Mouse (Mus musculus): ENCODE results near the gene Specc1.

The Specc1 gene

GRCm38 (mm10) chr11:62187074-62187473 is 230.5 kb downstream of the Specc1 start:
- DNase-seq = no peak

GRCm38 (mm10) chr11:62192050-62192449 is 235.5 kb downstream of the Specc1 start:
- no peak for DNase-seq

- DNase-seq = no peak
These were observed 236.6 kb downstream of the Specc1 start for GRCm38 (mm10) chr11:62193116-62193515.

- no peak for DNase-seq
These were observed 237.7 kb downstream of the Specc1 start for GRCm38 (mm10) chr11:62194217-62194616.

- DNase-seq = no peak
These were observed 244.4 kb downstream of the Specc1 start for GRCm38 (mm10) chr11:62200901-62201512.

GRCm38 (mm10) chr11:62202645-62203044 is 246.1 kb downstream of the Specc1 start:
- no peak for DNase-seq

- no peak for DNase-seq
These were observed 252.5 kb downstream of the Specc1 start for GRCm38 (mm10) chr11:62209111-62209510.

- DNase-seq = peak; percentile 24 to 66
These were observed 253.3 kb downstream of the Specc1 start for GRCm38 (mm10) chr11:62209891-62210290.

GRCm38 (mm10) chr11:62213384-62213989 is 256.9 kb downstream of the Specc1 start:
- DNase-seq = no peak

- DNase-seq = no peak
These were observed 258.5 kb downstream of the Specc1 start for GRCm38 (mm10) chr11:62215107-62215506.

- DNase-seq = peak in 1 of 2 experiments; percentile 24
These were observed 261.2 kb downstream of the Specc1 start for GRCm38 (mm10) chr11:62217751-62218150.

GRCm38 (mm10) chr11:62220756-62221510 is 264.4 kb downstream of the Specc1 start:
- peak; percentile 61 to 81 for DNase-seq

GRCm38 (mm10) chr11:62223416-62223815 is 266.9 kb downstream of the Specc1 start:
- no peak for DNase-seq

GRCm38 (mm10) chr11:62223962-62224361 is 267.4 kb downstream of the Specc1 start:
- DNase-seq = no peak

GRCm38 (mm10) chr11:62224797-62225196 is 268.2 kb downstream of the Specc1 start:
- peak in 1 of 2 experiments; percentile 24 for DNase-seq

- peak; percentile 55 to 69 for DNase-seq
These were observed 284.2 kb downstream of the Specc1 start for GRCm38 (mm10) chr11:62240631-62241261.

GRCm38 (mm10) chr11:62243871-62244270 is 287.3 kb downstream of the Specc1 start:
- no peak for DNase-seq

- no peak for DNase-seq
These were observed 287.9 kb downstream of the Specc1 start for GRCm38 (mm10) chr11:62244471-62244870.

- DNase-seq = no peak
These were observed 291.3 kb downstream of the Specc1 start for GRCm38 (mm10) chr11:62247759-62248400.

- peak; percentile 83 to 89 for DNase-seq
These were observed 292.1 kb downstream of the Specc1 start, which contains the start of gene Adora2b for GRCm38 (mm10) chr11:62248401-62249244. Gene Adora2b, plus strand, starts transcription at chr11:62248984.

GRCm38 (mm10) chr11:62249266-62250037 is 292.9 kb downstream of the Specc1 start:
- DNase-seq = peak; percentile 75 to 77

Measured in kidney, postnatal 25 days (tissue).